Mouse (Mus musculus) stomach, postnatal 0 days (tissue): ENCODE data around the gene Nsun5.

Experiments used
- CTCF ChIP-seq: IDR thresholded peaks from 2 replicates; pipeline ENCODE4 v1.5.1; 2016; ENCODE audit warnings: antibody characterized with exemption, low read depth, mild to moderate bottlenecking, moderate library complexity
- EP300 ChIP-seq: optimal IDR thresholded peaks from 2 replicates; pipeline ENCODE3; 2016; ENCODE audit warnings: antibody characterized with exemption

DNA sequence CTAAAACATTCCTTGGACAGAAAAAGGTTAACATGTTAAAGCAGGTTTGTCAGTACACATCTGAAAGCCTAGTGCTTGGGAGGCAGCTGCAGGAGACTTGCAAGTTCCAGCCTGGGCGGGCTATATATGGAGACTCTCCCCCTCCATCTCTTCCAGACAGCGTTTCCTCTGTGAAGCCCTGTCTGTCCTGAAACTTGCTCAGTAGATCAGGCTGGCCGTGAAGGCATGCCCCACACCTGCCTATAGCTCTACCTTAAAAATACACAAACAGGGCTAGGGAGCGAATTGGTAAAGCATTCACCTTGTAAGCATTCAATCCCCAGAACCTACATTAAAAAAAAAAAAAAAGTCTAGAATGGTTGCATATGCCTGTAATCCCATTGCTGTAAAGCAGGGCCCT, 40.3 kb upstream of the Nsun5 start:
- no peak for TF ChIP-seq CTCF
- no peak for TF ChIP-seq EP300
